In genomic region chr6:72390795-72391521, GRCm38 (mm10) we compare ENCODE assay signal across 8 mouse cellular contexts. TPM values are rescaled to one million over a fixed set of nuclear protein-coding genes. Genes with fewer than 3 reads are reported as not detected.
A peak's percentile ranks its signal among the peaks of the same experiment; 100 is the strongest.
DNase-seq lines count a peak whose midpoint lies in the region; ATAC-seq and TF ChIP-seq lines count a peak whose summit lies in the region.

No protein-coding gene starts in this region.

- DNase-seq in hindbrain, postnatal 0 days (ENCODE audit: low spot score) = no peak
- no peak for DNase-seq in urinary bladder, postnatal 10 days (ENCODE audit: low spot score)
- no peak for DNase-seq in cerebellum, postnatal 36 days

- H3K36me3 ChIP-seq in ES-Bruce4 (ENCODE audit: control insufficient read depth, insufficient read depth, low read length, poor library complexity, severe bottlenecking) = no peaks in the 10 kb centered on the region
- H3K36me3 ChIP-seq in forebrain, embryonic 16.5 days (ENCODE audit: control insufficient read depth, insufficient read depth) = no peaks in the 10 kb centered on the region
- no peaks in the 10 kb centered on the region for H3K36me3 ChIP-seq in hindbrain, postnatal 0 days (ENCODE audit: insufficient read depth, low read length)
- H3K36me3 ChIP-seq in liver, embryonic 12.5 days = peaks cover 57% of the 10 kb centered on the region
- H3K36me3 ChIP-seq in myocyte (ENCODE audit: control insufficient read depth, insufficient read depth) = peaks cover 3% of the 10 kb centered on the region

- 0 out of 2 replicates have a peak overlapping the region, but pooled peaks have one; percentile 7 for H3K27ac ChIP-seq in ES-Bruce4 (ENCODE audit: insufficient read depth, low read length)
- peak overlapping the region; percentile 99 for H3K27ac ChIP-seq in bone marrow, adult 2 months (ENCODE audit: control insufficient read depth, insufficient read depth, low read depth, low read length, poor library complexity)
- H3K27ac ChIP-seq in forebrain, embryonic 16.5 days (ENCODE audit: low read length) = no peak overlapping the region
- H3K27ac ChIP-seq in hindbrain, postnatal 0 days = peak overlapping the region; percentile 67; the same call in 1 of the 2 replicates
- H3K27ac ChIP-seq in liver, embryonic 12.5 days = peak overlapping the region; percentile 99

- no peaks in the 10 kb centered on the region for H3K4me1 ChIP-seq in ES-Bruce4 (ENCODE audit: control insufficient read depth, insufficient read depth, low read length)
- peaks cover 6% of the 10 kb centered on the region for H3K4me1 ChIP-seq in bone marrow, adult 2 months (ENCODE audit: control insufficient read depth, insufficient read depth, low read length)
- H3K4me1 ChIP-seq in forebrain, embryonic 16.5 days (replicated peaks; ENCODE audit: control insufficient read depth, insufficient read depth, low read length) = peaks cover 11% of the 10 kb centered on the region
- H3K4me1 ChIP-seq in hindbrain, postnatal 0 days (ENCODE audit: insufficient read depth, low read length) = 0 out of 2 replicates have a peak, but pooled peaks cover 5% of the 10 kb centered on the region
- H3K4me1 ChIP-seq in liver, embryonic 12.5 days = peaks cover 71% of the 10 kb centered on the region

- TF ChIP-seq EP300 in ES-Bruce4 (IDR thresholded peaks at IDR 0.05; ENCODE audit: insufficient read depth, low read depth, low read length) = no peak

- H3K27me3 ChIP-seq in ES-Bruce4 (ENCODE audit: control insufficient read depth, insufficient read depth, low read length, poor library complexity, severe bottlenecking) (no peaks in the 10 kb centered on the region), myocyte (ENCODE audit: control insufficient read depth, insufficient read depth, insufficient read length) (no peaks in the 10 kb centered on the region)
- H3K27me3 ChIP-seq in forebrain, embryonic 16.5 days (replicated peaks; ENCODE audit: control insufficient read depth, insufficient read depth, low read length) = no peaks in the 10 kb centered on the region; the same call in 1 of the 2 replicates
- peaks cover 7% of the 10 kb centered on the region; the same call in 1 of the 2 replicates for H3K27me3 ChIP-seq in hindbrain, postnatal 0 days (ENCODE audit: insufficient read depth, low read length)
- H3K27me3 ChIP-seq in liver, embryonic 12.5 days (replicated peaks) = no peaks in the 10 kb centered on the region

- H3ac ChIP-seq in myocyte (ENCODE audit: control insufficient read depth, insufficient read length) = peak overlapping the region; percentile 32

- peak overlapping the region; percentile 57; the same call in 1 of the 2 replicates for H3K4me2 ChIP-seq in forebrain, embryonic 16.5 days (ENCODE audit: low read length)
- H3K4me2 ChIP-seq in hindbrain, postnatal 0 days (ENCODE audit: low read depth, low read length) = peak overlapping the region; percentile 61
- peak overlapping the region; percentile 78 for H3K4me2 ChIP-seq in liver, embryonic 12.5 days
- H3K4me2 ChIP-seq in myocyte (ENCODE audit: low read depth) = peak overlapping the region; percentile 79

- no peak for ATAC-seq in forebrain, embryonic 16.5 days
- ATAC-seq in hindbrain, postnatal 0 days = peak; percentile 46; the same call in 1 of the 2 replicates
- peak; percentile 71 for ATAC-seq in liver, embryonic 12.5 days

- 18% methylated on average over 12 of the region's 12 CpGs for WGBS in bone marrow, adult 2 months
- WGBS in forebrain, embryonic 16.5 days = 27% methylated on average over 11 of the region's 12 CpGs
- WGBS in hindbrain, postnatal 0 days = 25% methylated on average over 12 of the region's 12 CpGs
- 1% methylated on average over 12 of the region's 12 CpGs for WGBS in liver, embryonic 12.5 days (ENCODE audit: insufficient replicate concordance)

- H3K9ac ChIP-seq in ES-Bruce4 (ENCODE audit: low read depth, poor library complexity, severe bottlenecking) = no peak overlapping the region
- H3K9ac ChIP-seq in forebrain, embryonic 16.5 days (replicated peaks; ENCODE audit: low read depth, low read length) = no peak overlapping the region
- H3K9ac ChIP-seq in hindbrain, postnatal 0 days (replicated peaks; ENCODE audit: low read length) = 0 out of 2 replicates have a peak overlapping the region, but pooled peaks have one; percentile 40
- H3K9ac ChIP-seq in liver, embryonic 12.5 days = peak overlapping the region; percentile 98

- TF ChIP-seq POLR2A in ES-Bruce4 (IDR thresholded peaks at IDR 0.05; ENCODE audit: insufficient read depth, low read length) = no peak
- no peak for TF ChIP-seq POLR2A in bone marrow, adult 2 months (IDR thresholded peaks at IDR 0.05; ENCODE audit: borderline replicate concordance, control insufficient read depth, low read depth, low read length)
- no peak for TF ChIP-seq POLR2A in myocyte (IDR thresholded peaks at IDR 0.05; ENCODE audit: insufficient read length, low read depth)

- H3K79me2 ChIP-seq in myocyte (ENCODE audit: control insufficient read depth, insufficient read depth) = no peaks in the 10 kb centered on the region

- no peak overlapping the region for H3K4me3 ChIP-seq in ES-Bruce4 (ENCODE audit: low read depth, low read length)
- peak overlapping the region; percentile 93 for H3K4me3 ChIP-seq in bone marrow, adult 2 months (replicated peaks; ENCODE audit: control insufficient read depth, low read depth, low read length)
- H3K4me3 ChIP-seq in forebrain, embryonic 16.5 days (replicated peaks; ENCODE audit: low read length) = no peak overlapping the region; the same call in 1 of the 2 replicates
- H3K4me3 ChIP-seq in hindbrain, postnatal 0 days (ENCODE audit: low read length) = peak overlapping the region; percentile 35
- H3K4me3 ChIP-seq in liver, embryonic 12.5 days = peak overlapping the region; percentile 84
- peak overlapping the region; percentile 80 for H3K4me3 ChIP-seq in myocyte

- TF ChIP-seq CTCF in ES-Bruce4 (IDR thresholded peaks at IDR 0.05; ENCODE audit: low read depth, low read length) = no peak
- no peak for TF ChIP-seq CTCF in bone marrow, adult 2 months (IDR thresholded peaks at IDR 0.05; ENCODE audit: control insufficient read depth, insufficient read depth, low read length)
- 0 out of 2 replicates have a peak, but pooled peaks have one; percentile 1 for TF ChIP-seq CTCF in hindbrain, postnatal 0 days (IDR thresholded peaks at IDR 0.05; ENCODE audit: low read depth)

- no peaks in the 10 kb centered on the region for H3K9me3 ChIP-seq in ES-Bruce4 (replicated peaks; ENCODE audit: control insufficient read depth, insufficient read depth, low read length, poor library complexity, severe bottlenecking)
- no peaks in the 10 kb centered on the region for H3K9me3 ChIP-seq in forebrain, embryonic 16.5 days (ENCODE audit: control insufficient read depth, low read length)
- H3K9me3 ChIP-seq in hindbrain, postnatal 0 days (ENCODE audit: low read length) = no peaks in the 10 kb centered on the region
- H3K9me3 ChIP-seq in liver, embryonic 12.5 days (replicated peaks) = no peaks in the 10 kb centered on the region

RNA-seq across cellular contexts. Expression of gene Vamp8, which starts 0.5 kb away (rescaled TPM):
- polyA plus RNA-seq in ES-Bruce4 (2011; ENCODE audit: insufficient read depth, insufficient read length, low read depth, missing spikeins) (25.6 and 28.4 TPM in 2 replicates), myocyte (2012; fragmentation: generic; extraction: Trizol) (107 TPM)
- 483 and 542 TPM in 2 replicates for polyA plus RNA-seq in bone marrow, adult 2 months (2011; ENCODE audit: insufficient read depth, insufficient read length, low replicate concordance, missing spikeins)
- polyA plus RNA-seq in forebrain, embryonic 16.5 days (2015; fragmentation: Nextera tagmentation; extraction: Ambion mirVana) = 14.4 and 14.6 TPM in 2 replicates
- total RNA-seq in hindbrain, postnatal 0 days (2014; rRNA removed) = 7.2 and 17.4 TPM in 2 replicates
- 34.3 and 39.6 TPM in 2 replicates for polyA plus RNA-seq in hindbrain, postnatal 0 days (2015; fragmentation: Nextera tagmentation; extraction: Ambion mirVana)
- polyA plus RNA-seq in liver, embryonic 12.5 days (2016; fragmentation: Nextera tagmentation; extraction: Ambion mirVana) = 220 and 223 TPM in 2 replicates

RNA-seq across cellular contexts. Expression of gene Vamp5, which starts 10.7 kb away (rescaled TPM):
- polyA plus RNA-seq in ES-Bruce4 (2011; ENCODE audit: insufficient read depth, insufficient read length, low read depth, missing spikeins) (1.9 and 2.2 TPM in 2 replicates), myocyte (2012; fragmentation: generic; extraction: Trizol) (544 TPM)
- 80.8 and 96.2 TPM in 2 replicates for polyA plus RNA-seq in bone marrow, adult 2 months (2011; ENCODE audit: insufficient read depth, insufficient read length, low replicate concordance, missing spikeins)
- 10.5 and 12.6 TPM in 2 replicates for polyA plus RNA-seq in forebrain, embryonic 16.5 days (2015; fragmentation: Nextera tagmentation; extraction: Ambion mirVana)
- 4.6 and 20.0 TPM in 2 replicates for total RNA-seq in hindbrain, postnatal 0 days (2014; rRNA removed)
- polyA plus RNA-seq in hindbrain, postnatal 0 days (2015; fragmentation: Nextera tagmentation; extraction: Ambion mirVana) = 11.9 and 12.9 TPM in 2 replicates
- polyA plus RNA-seq in liver, embryonic 12.5 days (2016; fragmentation: Nextera tagmentation; extraction: Ambion mirVana) = 105 and 109 TPM in 2 replicates

RNA-seq across cellular contexts. Expression of gene Ggcx, which starts 23.1 kb away (rescaled TPM):
- 16.6 and 18.8 TPM in 2 replicates for polyA plus RNA-seq in ES-Bruce4 (2011; ENCODE audit: insufficient read depth, insufficient read length, low read depth, missing spikeins)
- 2.6 and 8.1 TPM in 2 replicates for polyA plus RNA-seq in bone marrow, adult 2 months (2011; ENCODE audit: insufficient read depth, insufficient read length, low replicate concordance, missing spikeins)
- 16.4 and 17.2 TPM in 2 replicates for polyA plus RNA-seq in forebrain, embryonic 16.5 days (2015; fragmentation: Nextera tagmentation; extraction: Ambion mirVana)
- 14.8 and 23.6 TPM in 2 replicates for total RNA-seq in hindbrain, postnatal 0 days (2014; rRNA removed)
- 10.6 and 14.6 TPM in 2 replicates for polyA plus RNA-seq in hindbrain, postnatal 0 days (2015; fragmentation: Nextera tagmentation; extraction: Ambion mirVana)
- polyA plus RNA-seq in liver, embryonic 12.5 days (2016; fragmentation: Nextera tagmentation; extraction: Ambion mirVana) = 21.8 and 23.0 TPM in 2 replicates
- polyA plus RNA-seq in myocyte (2012; fragmentation: generic; extraction: Trizol) = 17.5 TPM

RNA-seq across cellular contexts. Expression of gene Rnf181, which starts 24.2 kb away (rescaled TPM):
- polyA plus RNA-seq in ES-Bruce4 (2011; ENCODE audit: insufficient read depth, insufficient read length, low read depth, missing spikeins) = 79.6 and 84.0 TPM in 2 replicates
- 62.6 and 104 TPM in 2 replicates for polyA plus RNA-seq in bone marrow, adult 2 months (2011; ENCODE audit: insufficient read depth, insufficient read length, low replicate concordance, missing spikeins)
- polyA plus RNA-seq in forebrain, embryonic 16.5 days (2015; fragmentation: Nextera tagmentation; extraction: Ambion mirVana) = 127 and 139 TPM in 2 replicates
- total RNA-seq in hindbrain, postnatal 0 days (2014; rRNA removed) = 70.6 and 72.7 TPM in 2 replicates
- 128 and 134 TPM in 2 replicates for polyA plus RNA-seq in hindbrain, postnatal 0 days (2015; fragmentation: Nextera tagmentation; extraction: Ambion mirVana)
- 80.0 and 83.0 TPM in 2 replicates for polyA plus RNA-seq in liver, embryonic 12.5 days (2016; fragmentation: Nextera tagmentation; extraction: Ambion mirVana)
- polyA plus RNA-seq in myocyte (2012; fragmentation: generic; extraction: Trizol) = 169 TPM

RNA-seq across cellular contexts. Expression of gene Tmem150a, which starts 35.7 kb away (rescaled TPM):
- polyA plus RNA-seq in ES-Bruce4 (2011; ENCODE audit: insufficient read depth, insufficient read length, low read depth, missing spikeins) = 11.0 and 13.0 TPM in 2 replicates
- polyA plus RNA-seq in bone marrow, adult 2 months (2011; ENCODE audit: insufficient read depth, insufficient read length, low replicate concordance, missing spikeins) = 2.2 and 10.2 TPM in 2 replicates
- polyA plus RNA-seq in forebrain, embryonic 16.5 days (2015; fragmentation: Nextera tagmentation; extraction: Ambion mirVana) = 17.9 and 21.0 TPM in 2 replicates
- 23.6 and 35.3 TPM in 2 replicates for total RNA-seq in hindbrain, postnatal 0 days (2014; rRNA removed)
- 12.2 and 15.3 TPM in 2 replicates for polyA plus RNA-seq in hindbrain, postnatal 0 days (2015; fragmentation: Nextera tagmentation; extraction: Ambion mirVana)
- 32.2 and 33.1 TPM in 2 replicates for polyA plus RNA-seq in liver, embryonic 12.5 days (2016; fragmentation: Nextera tagmentation; extraction: Ambion mirVana)
- 26.7 TPM for polyA plus RNA-seq in myocyte (2012; fragmentation: generic; extraction: Trizol)

Comparison
In these comparisons a context has a peak if more than half of its experiments do, and no peak if none do; other contexts are left out.
1. H3K4me3 ChIP-seq: peak in bone marrow, adult 2 months (single experiment), hindbrain, postnatal 0 days (single experiment), liver, embryonic 12.5 days (single experiment) and myocyte (single experiment); none in ES-Bruce4 (single experiment) and forebrain, embryonic 16.5 days (single experiment).
2. H3K9ac ChIP-seq: peak in hindbrain, postnatal 0 days (single experiment) and liver, embryonic 12.5 days (single experiment); none in ES-Bruce4 (single experiment) and forebrain, embryonic 16.5 days (single experiment).
3. Peak in every context shown above with its lines, with median percentiles within 50 percentile points of each other: H3K4me2 ChIP-seq.